Mouse (Mus musculus) embryonic facial prominence, embryonic 11.5 days (tissue): ENCODE data around the gene Reps2. TPM values are rescaled to one million over a fixed set of nuclear protein-coding genes. Genes with fewer than 3 reads are reported as not detected.

Experiments used
- ATAC-seq: fragments of 200-750 bp; cut with Nextera tagmentation; replicated peaks from 2 replicates; pipeline ENCODE4 v1.8.0; 2017; ENCODE audit warnings: low read depth; ENCODE audit not compliant: insufficient number of reproducible peaks, low FRiP score, low TSS enrichment
- DNase-seq: peaks from one replicate; pipeline ENCODE4 v3.0.0-alpha.2; 2015; ENCODE audit warnings: low spot score
- H3K27ac ChIP-seq: fragments of 300-500 bp; sonication (generic); replicated peaks from 2 replicates; pipeline ENCODE4 v1.5.1; 2014; ENCODE audit warnings: mild to moderate bottlenecking, low read depth, low read length, control low read depth
- H3K27me3 ChIP-seq: fragments of 300-500 bp; sonication (generic); 2 replicates; pipeline ENCODE4 v1.6.1; 2014; ENCODE audit warnings: mild to moderate bottlenecking, low read length, moderate library complexity, mixed read lengths; ENCODE audit not compliant: control insufficient read depth, insufficient read depth
- H3K36me3 ChIP-seq: fragments of 300-500 bp; sonication (generic); replicated peaks from 2 replicates; pipeline ENCODE4 v1.6.1; 2014; ENCODE audit warnings: low read depth, mild to moderate bottlenecking, low read length, moderate library complexity, mixed read lengths; ENCODE audit not compliant: control insufficient read depth, insufficient read depth
- H3K4me1 ChIP-seq: fragments of 300-500 bp; sonication (generic); 2 replicates; pipeline ENCODE4 v1.6.1; 2014; ENCODE audit warnings: low read length, mixed read lengths; ENCODE audit not compliant: control insufficient read depth, insufficient read depth
- H3K4me2 ChIP-seq: fragments of 300-500 bp; sonication (generic); 2 replicates; pipeline ENCODE4 v1.6.1; 2014; ENCODE audit warnings: low read depth, mild to moderate bottlenecking, control low read depth, low read length, moderate library complexity
- H3K4me3 ChIP-seq: fragments of 300-500 bp; sonication (generic); 2 replicates; pipeline ENCODE4 v1.5.1; 2014; ENCODE audit warnings: low read depth, low read length, control low read depth
- H3K9ac ChIP-seq: fragments of 300-500 bp; sonication (generic); replicated peaks from 2 replicates; pipeline ENCODE4 v1.6.1; 2014; ENCODE audit warnings: mild to moderate bottlenecking, control low read depth, low read length
- H3K9me3 ChIP-seq: fragments of 300-500 bp; sonication (generic); replicated peaks from 2 replicates; pipeline ENCODE4 v1.6.1; 2016; ENCODE audit warnings: mild to moderate bottlenecking, low read length, inconsistent platforms, mixed read lengths; ENCODE audit not compliant: control insufficient read depth
- WGBS: fragments of 180-500 bp; shearing (Covaris S2); extraction: QIAGEN DNeasy Blood & Tissue Kit; methylation state at CpG from one replicate; pipeline ENCODE4 v1.1.7; 2014; 5-methylcytosine and 5-hydroxymethylcytosine counted together
- polyA plus RNA-seq: library from polyadenylated mRNA; unstranded; fragments of >200 nt; fragmentation: Nextera tagmentation; extraction: Ambion mirVana; gene quantifications from 2 replicates; pipeline ENCODE4 v1.2.1, GENCODE M21; 2014

Gene Reps2
- 0.82 and 0.95 TPM in 2 replicates for polyA plus RNA-seq

DNA sequence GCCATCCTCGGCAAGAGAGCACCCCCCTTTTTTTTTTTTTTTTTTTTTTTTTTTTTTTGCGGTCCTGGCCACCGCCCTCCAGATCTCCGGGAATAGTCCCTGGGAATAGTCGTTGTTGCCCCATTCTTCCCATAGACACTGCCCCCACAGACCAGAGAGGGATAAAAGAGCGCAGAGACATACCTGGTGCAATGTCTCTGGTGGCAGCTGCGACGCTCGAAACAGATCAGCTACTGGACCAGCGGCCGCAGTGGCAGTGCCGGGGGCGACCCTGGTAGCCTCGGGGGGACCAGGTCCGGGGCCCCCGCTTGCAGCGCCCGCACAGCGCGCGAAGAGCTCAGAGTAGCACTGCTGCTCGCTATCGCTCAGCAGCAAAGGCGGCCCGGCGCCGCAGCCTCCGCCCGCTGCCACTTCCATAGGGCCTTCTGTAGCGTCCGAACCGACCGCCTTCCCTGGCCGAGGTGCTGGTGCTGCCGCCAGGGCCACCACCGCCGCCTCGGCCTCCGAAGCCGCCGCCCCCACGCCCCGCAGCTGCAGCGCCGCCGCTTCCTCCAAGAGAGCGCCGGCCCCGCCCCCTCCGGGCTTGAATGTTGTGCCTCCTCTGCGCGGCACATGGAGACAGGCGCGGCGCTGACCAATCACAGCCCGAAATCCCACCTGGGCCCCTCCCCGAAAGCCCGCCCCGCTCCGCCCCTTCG lies at the start of gene Reps2:
Gene Reps2 (minus strand): TSS at position 559 of the 698 bp plus-strand sequence.
- peak; percentile 96 for ATAC-seq
- H3K9me3 ChIP-seq, result no peaks in the 10 kb centered on the region
- H3K4me2 ChIP-seq, result peak within 1 kb of the TSS; percentile 81
- H3K4me1 ChIP-seq, result no peaks in the 10 kb centered on the region
- H3K27me3 ChIP-seq, result peaks cover 2% of the 10 kb centered on the region
- no peaks in the 10 kb centered on the region for H3K36me3 ChIP-seq
- WGBS, result 22% methylated on average over 39 of the region's 61 CpGs
- H3K9ac ChIP-seq, result peak within 1 kb of the TSS; percentile 51
- H3K4me3 ChIP-seq, result peak within 1 kb of the TSS; percentile 45
- no peak within 1 kb of the TSS for H3K27ac ChIP-seq
- DNase-seq, result peak; percentile 84

DNA sequence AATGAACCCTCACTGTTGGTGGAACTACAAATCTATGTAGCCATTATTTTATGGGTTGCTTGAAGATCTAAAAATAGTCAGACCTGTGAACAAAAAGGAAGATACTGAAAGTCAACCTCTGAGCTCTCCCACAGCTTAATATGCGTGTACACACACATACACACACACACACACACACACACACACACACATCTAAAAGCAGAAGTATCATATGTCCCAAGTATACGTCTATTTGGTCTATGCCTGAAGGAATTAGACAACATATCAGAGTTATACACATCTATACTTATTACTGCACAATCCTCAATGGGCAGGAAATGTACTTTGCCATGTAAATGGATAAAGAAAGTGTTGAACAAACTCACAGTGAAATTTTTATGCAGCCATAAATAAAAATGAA lies 47.8 kb upstream of the Reps2 start:
- Histone ChIP-seq H3K36me3 (no peaks in the 10 kb centered on the region), H3K27ac (no peak overlapping the region), H3K27me3 (no peaks in the 10 kb centered on the region), H3K4me2 (no peak overlapping the region), H3K4me3 (no peak overlapping the region), H3K9ac (no peak overlapping the region), H3K9me3 (no peaks in the 10 kb centered on the region), H3K4me1 (no peaks in the 10 kb centered on the region)
- 66% methylated on average over 2 of the region's 2 CpGs for WGBS
- no peak for DNase-seq
- no peak for ATAC-seq

GRCm38 (mm10) chrX:162685394-162685793 lies 41.9 kb upstream of the Reps2 start:
- no peaks in the 10 kb centered on the region for H3K9me3 ChIP-seq
- H3K4me2 ChIP-seq, result no peak overlapping the region
- no peaks in the 10 kb centered on the region for H3K4me1 ChIP-seq
- no peak overlapping the region for H3K9ac ChIP-seq
- ATAC-seq (no peak), DNase-seq (no peak)
- no peak overlapping the region for H3K27ac ChIP-seq
- H3K27me3 ChIP-seq, result no peaks in the 10 kb centered on the region
- no peaks in the 10 kb centered on the region for H3K36me3 ChIP-seq
- WGBS, result 83% methylated on average over 1 of the region's 1 CpGs
- H3K4me3 ChIP-seq, result no peak overlapping the region

- ATAC-seq, result no peak
- WGBS, result 87% methylated on average over 2 of the region's 2 CpGs
- Histone ChIP-seq H3K9me3 (no peaks in the 10 kb centered on the region), H3K4me3 (no peak overlapping the region), H3K27ac (no peak overlapping the region), H3K4me1 (no peaks in the 10 kb centered on the region), H3K4me2 (no peak overlapping the region), H3K36me3 (no peaks in the 10 kb centered on the region), H3K9ac (no peak overlapping the region), H3K27me3 (no peaks in the 10 kb centered on the region)
- DNase-seq, result no peak
Measured at GRCm38 (mm10) chrX:162679506-162679905, 36.1 kb upstream of the Reps2 start.

DNA sequence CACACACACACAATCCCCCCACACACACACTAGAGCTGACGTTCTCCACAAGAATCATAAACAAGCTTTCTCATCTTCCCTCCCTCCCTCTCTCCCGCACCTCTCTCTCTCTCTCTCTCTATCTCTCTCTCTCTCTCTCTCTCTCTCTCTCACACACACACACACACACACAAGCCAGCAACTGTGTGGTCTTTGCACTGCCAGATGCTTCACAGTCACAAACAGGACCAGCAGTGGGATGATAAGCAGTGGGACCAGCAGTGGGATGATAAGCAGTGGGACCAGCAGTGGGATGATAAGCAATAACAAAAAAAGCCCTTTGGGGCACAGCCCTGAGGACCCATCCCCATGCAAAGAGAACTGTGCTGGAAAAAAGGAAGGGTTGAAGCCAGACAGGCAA lies 35.4 kb upstream of the Reps2 start:
- H3K4me1 ChIP-seq, result no peaks in the 10 kb centered on the region
- H3K36me3 ChIP-seq, result no peaks in the 10 kb centered on the region
- no peak overlapping the region for H3K27ac ChIP-seq
- DNase-seq, result no peak
- H3K27me3 ChIP-seq, result no peaks in the 10 kb centered on the region
- H3K9me3 ChIP-seq, result no peaks in the 10 kb centered on the region
- H3K4me3 ChIP-seq, result no peak overlapping the region
- ATAC-seq, result no peak
- no peak overlapping the region for H3K4me2 ChIP-seq
- H3K9ac ChIP-seq, result no peak overlapping the region
- WGBS, result 40% methylated on average over 2 of the region's 2 CpGs

DNA sequence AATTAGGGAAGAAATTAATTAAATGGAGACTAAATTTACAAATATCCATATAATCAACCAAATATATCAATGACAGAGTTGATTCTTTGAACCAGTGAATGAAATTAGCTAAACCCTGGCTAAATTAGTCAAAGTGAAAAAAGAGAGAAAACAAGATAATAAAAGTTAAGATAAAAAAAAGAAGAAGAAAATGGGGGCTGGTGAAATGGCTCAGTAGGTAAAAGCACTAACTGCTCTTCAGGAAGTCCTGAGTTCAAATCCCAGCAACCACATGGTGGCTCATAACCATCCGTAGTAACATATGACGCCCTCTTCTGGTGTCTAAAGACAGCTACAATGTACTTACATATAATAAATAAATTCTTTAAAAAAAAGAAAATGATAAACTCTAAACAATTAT lies 22.7 kb upstream of the Reps2 start:
- Histone ChIP-seq H3K4me2 (no peak overlapping the region), H3K9ac (no peak overlapping the region), H3K27me3 (no peaks in the 10 kb centered on the region), H3K9me3 (no peaks in the 10 kb centered on the region), H3K4me3 (no peak overlapping the region), H3K4me1 (no peaks in the 10 kb centered on the region), H3K27ac (no peak overlapping the region), H3K36me3 (no peaks in the 10 kb centered on the region)
- DNase-seq (no peak), ATAC-seq (no peak)
- WGBS, result 84% methylated on average over 2 of the region's 2 CpGs

DNA sequence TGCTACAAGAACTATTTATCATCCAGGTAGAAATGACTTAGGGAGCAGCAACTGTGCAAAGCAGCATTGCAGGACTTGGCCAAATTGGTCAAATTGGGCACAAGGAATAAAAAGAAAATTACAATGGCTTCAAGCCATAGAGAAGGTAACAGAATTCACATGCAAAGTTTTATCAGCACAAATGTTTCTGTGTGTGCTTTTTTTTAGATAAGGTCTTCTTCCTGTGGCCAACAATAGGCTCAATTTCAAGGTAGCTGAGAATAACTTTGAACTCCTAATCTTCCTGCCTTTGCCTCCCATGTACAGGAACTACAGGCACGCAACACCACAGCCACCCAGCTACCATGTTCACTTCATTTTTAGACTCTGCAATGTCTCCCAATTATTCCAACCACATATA lies 16.7 kb upstream of the Reps2 start:
- no peak for ATAC-seq
- Histone ChIP-seq H3K36me3 (no peaks in the 10 kb centered on the region), H3K27ac (no peak overlapping the region), H3K9me3 (no peaks in the 10 kb centered on the region), H3K9ac (no peak overlapping the region), H3K27me3 (no peaks in the 10 kb centered on the region), H3K4me1 (no peaks in the 10 kb centered on the region), H3K4me2 (no peak overlapping the region), H3K4me3 (no peak overlapping the region)
- DNase-seq, result no peak
- WGBS, result 88% methylated on average over 1 of the region's 1 CpGs

- Histone ChIP-seq H3K36me3 (no peaks in the 10 kb centered on the region), H3K27ac (no peak overlapping the region), H3K27me3 (no peaks in the 10 kb centered on the region), H3K9ac (no peak overlapping the region), H3K4me3 (no peak overlapping the region), H3K9me3 (no peaks in the 10 kb centered on the region), H3K4me1 (no peaks in the 10 kb centered on the region), H3K4me2 (no peak overlapping the region)
- WGBS, result 88% methylated on average over 7 of the region's 7 CpGs
- DNase-seq, result no peak
- ATAC-seq, result no peak
Measured at GRCm38 (mm10) chrX:162653518-162653917, 10.1 kb upstream of the Reps2 start.
